Mouse (Mus musculus) skeletal muscle tissue, adult 2 months (tissue): ENCODE results near the gene Irf2bp1.

Source experiments
- DNase-seq: peaks from one replicate; pipeline ENCODE4 v3.0.0-alpha.2; 2012; ENCODE audit warnings: low read depth, low spot score

Gene Irf2bp1

DNA sequence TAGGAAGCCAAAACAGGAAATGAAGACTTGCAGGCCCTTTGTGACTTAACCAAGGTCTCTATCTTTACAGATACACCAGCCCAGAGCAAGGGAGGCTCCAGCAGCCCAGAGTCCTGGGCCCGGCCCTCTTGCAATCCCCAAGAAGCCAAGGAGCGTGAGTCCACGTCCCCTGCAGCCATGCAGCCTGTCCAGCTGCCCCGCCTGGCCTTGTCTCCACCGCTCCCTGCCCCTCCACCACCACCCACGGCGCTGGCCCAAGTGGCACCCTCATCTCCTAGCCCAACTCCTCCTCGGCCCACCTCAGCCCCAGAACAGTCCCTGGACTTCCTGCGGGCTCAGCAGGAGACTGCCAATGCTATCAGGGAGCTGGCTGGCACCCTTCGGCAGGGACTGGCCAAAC is 3.4 kb upstream of the Irf2bp1 start:
- no peak for DNase-seq

DNA sequence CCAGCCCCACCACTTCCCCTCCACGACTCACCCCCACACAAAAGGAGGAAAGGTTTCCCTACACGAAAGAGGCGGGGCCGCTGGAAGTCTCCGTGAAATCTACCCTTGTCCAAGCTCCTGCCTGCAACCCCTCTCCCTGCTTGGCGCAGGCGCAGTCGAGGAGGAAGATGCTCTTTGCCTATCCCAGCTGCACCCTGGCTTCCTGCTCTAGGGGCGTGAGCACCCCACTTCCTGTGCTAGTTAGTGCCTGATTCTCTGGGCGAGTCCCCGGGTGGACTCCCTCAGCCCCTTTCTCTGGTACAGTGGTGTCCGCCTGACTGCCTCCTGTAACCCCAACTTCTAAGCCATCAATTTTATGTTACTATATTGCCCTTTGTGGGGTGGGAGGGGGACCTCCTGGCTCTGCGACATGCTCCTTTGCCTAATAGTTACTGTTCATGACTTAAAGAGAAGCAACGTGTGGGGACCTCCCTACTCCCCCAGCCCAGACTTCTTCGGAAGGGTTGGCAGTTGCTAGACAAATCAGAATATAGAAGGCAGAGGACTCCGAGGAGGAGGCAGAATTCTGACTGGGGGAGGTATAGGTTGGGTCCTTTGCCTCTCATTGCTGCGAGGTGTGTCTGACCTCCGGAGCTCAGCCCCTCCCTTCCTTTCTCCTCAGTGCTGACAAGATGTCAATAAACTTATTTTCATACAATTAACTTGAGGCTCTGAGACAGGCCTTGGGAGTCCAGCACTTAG is 2.6 kb upstream of the Irf2bp1 start:
- DNase-seq = no peak

DNA sequence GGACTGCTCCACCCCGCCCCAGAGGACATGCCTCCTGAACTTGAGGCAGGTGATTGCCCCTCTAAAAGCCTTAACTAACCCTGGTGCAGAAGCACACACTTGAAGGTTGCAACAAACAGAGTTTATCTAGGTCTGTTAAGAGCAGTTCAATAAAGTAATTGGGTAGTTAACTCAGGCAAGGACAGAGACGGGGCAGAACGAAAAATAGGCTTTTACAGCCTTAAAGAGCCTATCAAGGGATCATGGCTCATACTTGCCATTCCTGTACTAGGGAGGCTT is 2.1 kb upstream of the Irf2bp1 start:
- DNase-seq = no peak

DNA sequence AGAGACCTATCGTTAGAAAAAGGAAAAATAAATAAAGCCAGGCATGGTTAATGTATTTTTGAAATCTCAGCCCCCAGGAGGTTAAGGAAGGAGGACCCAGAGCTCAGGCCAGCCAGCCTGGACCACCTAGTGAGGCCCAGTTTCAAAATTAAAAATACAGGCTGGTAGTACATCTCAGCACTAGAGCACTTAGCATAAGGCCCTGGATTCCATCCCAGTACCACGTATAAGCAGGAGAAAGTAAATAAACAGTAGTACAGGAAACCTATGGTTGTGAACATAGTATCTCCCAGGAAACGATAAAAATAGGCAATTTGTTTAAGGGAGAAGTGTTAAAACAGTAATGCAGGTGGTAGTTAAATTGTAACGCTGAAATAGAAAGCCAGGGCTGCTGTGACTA is 1.7 kb upstream of the Irf2bp1 start:
- no peak for DNase-seq

DNA sequence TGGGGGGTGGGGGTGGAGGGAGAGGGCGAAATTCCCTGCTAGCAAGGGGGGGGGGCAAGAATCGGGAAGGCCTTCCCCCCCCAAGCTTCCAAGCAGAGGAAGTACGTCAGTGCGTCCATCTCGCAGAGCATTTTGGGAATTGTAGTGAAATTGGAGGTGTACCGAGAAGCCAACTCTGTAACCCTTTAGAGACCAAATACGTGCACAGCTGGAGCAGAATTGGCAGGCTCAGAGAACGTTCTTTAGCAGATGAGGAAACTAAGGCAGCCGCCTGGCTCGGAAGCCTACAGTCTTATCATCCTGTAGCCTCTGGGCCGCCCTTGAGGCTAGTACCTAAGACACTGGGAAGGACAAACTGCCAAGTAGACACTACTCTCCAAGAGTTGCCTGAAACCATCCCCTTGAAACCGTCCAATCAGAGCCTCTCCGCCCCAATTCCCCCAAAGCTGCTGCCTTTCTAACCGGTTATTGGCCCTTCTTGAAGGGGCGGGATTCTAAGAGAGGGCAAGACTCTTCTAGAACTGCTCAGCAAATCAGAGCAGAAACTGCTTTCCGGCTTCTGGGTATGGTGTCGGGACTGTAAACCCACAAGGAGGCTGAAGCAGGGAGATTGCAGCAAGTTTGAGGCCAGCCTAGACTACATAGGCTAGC is 871 bp upstream of the Irf2bp1 start:
- peak; percentile 82 for DNase-seq

DNA sequence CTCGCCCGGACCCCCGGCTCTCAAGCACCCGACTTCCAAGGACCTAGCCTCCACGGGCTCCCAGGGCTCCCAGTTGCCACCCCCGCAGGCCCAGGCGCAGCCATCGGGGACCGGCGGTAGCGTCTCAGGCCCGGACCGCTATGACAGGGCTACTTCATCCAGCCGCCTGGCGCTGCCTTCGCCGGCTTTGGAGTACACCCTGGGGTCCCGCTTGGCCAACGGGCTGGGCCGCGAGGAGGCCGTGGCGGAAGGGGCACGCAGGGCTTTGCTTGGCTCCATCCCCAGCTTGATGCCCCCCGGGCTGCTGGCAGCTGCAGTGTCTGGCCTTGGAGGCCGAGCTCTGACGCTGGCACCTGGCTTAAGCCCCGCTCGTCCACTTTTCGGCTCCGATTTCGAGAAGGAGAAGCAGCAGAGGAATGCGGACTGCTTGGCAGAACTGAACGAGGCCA is 811 bp downstream of the Irf2bp1 start:
- no peak for DNase-seq

DNA sequence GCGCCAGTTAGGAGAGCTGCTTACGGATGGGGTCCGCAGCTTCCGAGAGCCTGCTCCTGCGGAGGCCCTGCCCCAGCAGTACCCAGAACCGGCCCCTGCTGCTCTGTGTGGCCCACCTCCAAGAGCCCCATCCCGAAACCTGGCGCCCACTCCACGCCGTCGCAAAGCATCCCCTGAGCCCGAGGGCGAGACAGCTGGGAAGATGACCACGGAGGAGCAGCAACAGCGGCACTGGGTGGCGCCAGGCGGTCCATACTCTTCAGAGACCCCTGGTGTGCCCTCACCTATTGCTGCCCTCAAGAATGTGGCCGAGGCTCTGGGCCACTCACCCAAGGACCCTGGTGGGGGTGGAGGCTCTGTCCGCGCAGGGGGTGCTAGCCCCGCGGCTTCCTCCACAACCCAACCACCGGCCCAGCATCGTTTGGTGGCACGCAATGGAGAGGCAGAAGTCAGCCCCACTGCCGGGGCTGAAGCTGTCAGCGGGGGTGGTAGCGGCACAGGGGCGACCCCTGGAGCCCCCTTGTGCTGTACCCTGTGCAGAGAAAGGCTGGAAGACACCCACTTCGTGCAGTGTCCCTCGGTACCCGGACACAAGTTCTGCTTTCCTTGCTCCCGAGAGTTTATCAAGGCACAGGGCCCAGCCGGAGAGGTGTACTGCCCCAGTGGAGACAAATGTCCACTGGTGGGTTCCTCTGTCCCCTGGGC is 1.7 kb downstream of the Irf2bp1 start:
- no peak for DNase-seq

DNA sequence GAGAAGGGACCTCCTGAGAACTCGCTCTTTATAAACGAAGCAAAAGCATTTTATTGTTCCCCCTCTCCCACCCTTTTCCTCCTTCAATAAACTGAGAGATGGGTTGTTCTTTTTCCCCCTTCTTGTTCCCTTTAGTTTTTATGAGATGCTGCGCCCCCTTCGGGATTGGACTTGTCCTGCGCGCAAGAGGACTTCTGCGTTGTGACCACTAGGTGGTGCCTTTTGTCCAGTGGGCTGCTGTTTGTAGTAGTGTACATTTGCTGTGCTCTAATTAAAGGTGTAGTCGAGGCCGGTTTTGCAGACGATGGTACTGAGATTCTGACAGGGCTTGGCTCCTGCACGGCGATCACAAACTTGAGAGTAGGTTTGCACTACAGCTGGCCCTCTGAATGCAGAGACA is 2.6 kb downstream of the Irf2bp1 start:
- DNase-seq = peak; percentile 76

DNA sequence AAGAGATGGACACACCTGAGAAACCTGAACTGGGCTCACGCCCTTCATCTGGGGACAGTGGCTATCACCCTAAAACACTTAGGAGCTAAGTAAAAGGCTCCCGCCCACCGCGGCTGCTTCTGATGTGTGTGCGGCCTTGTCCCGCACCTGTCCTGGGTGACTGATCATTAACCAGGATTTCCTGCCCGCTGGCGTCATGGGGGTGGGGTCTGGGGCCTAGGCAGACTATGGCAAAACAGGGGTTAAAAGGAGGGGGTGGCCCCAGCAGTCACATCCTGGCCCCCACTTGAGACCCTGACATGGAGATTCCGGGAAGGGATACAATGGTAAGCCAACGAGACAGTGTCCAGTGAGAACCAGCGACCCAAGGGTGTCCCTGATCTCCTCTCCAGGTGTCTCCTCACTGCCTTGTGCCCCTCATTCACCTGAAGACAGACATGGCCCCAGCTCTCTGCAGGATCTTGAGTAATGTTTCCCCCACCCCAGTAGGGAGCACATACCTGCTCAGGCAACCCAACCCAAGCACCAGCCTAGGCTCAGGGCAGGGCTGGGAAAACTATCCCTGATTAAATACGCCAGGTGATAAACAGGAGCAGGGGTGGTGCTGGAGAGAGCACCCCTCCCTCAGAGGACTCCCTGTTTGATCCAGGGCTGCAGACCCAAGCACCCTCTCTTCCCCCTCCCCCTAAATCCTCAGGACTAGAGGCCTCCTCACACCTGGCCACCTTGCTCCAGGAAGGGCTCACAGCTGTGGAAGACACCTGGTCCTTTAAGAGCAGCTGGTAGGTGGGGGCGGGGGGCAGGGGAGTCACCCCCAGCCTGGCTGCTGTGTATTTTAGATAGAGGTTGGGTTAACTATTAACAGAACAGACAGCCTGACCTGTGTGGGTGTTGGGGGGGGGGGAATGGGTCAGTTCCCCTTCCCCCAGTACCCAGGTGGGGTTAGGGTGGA is 3.5 kb downstream of the Irf2bp1 start:
- DNase-seq = no peak

DNA sequence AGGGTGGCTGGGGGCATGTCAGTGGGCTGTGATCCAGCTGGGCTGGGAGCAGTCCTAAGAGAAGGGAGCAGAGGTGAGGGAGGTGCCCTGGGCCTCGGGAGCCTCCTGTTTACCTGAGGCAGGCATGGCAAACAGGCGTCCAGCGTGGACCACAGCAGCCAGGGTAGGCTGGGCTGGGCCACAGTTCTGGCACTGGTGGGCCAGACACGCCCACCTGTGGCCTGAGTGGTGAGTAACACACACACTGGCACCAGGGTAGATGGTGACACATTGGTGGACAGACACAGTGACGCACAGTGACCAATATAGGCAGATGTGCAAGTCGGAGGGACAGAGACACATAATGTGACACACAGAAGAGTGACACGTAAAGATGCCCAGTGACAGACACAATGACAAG is 6.7 kb downstream of the Irf2bp1 start:
- DNase-seq = no peak

DNA sequence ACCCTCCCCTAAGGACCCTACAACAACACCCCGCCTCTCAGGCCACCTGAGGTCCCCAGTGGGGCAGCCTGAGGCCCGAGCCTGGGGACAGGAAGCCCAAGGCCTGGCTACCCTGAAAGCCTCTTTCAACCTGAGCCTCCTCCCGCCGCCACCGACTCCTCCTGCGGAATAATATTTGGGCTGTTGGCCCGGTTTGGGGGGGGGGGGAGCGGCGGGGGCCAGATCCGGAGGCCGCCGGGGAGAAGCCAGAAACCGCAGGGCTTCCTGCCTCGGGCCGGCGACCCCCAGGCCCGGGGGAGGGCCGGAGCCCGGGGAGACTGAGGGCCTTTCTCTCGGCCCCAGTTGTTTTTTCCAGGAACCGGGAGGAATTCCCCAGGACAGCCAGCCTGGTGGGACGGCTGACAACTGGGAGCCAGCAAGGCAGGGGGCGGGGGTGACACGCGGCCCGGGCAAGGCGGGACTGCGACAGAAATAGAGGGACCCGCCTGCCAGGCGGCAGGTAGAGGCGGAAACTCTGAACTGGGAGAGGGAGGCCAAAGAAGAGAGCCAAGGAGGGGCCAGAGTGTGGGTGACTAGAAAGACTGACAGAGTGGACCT is 8.3 kb downstream of the Irf2bp1 start:
- no peak for DNase-seq

DNA sequence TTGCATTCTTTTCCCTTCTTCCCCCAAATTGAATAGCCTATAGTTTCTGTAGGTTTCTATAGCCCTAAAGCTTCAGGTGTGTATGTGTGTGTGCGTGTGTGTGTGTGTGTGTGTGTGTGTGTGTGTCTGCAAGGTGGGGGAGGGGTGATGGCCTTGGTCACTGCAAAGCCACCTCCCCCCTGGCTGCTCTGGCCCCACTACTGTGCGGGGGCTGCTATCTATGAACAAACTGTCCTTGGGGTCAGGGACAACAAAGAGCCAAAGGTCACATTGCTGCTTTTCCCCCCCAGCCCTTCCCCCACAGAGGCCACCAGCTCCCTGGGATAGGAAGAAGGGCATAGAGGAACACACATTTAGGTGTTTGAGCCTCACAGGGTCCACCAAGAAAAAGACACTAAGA is 9.0 kb downstream of the Irf2bp1 start:
- DNase-seq = no peak

DNA sequence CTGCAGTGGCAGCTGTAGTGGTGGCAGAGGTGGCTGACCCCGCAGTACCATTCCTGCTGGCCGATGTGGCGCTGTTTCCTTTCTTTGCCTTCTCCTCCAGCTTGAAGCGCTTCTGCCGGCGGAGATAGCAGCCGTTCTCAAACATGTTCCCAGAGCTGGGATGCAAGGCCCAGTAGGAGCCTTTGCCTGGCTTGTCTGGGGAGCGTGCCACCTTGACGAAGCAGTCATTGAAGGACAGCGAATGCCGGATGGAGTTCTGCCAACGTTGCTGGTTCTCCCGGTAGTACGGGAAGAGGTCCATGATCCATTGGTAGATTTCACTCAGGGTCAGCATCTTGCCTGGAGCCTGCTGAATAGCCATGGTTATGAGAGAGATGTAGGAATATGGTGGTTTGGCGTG is 10.6 kb downstream of the Irf2bp1 start:
- no peak for DNase-seq

DNA sequence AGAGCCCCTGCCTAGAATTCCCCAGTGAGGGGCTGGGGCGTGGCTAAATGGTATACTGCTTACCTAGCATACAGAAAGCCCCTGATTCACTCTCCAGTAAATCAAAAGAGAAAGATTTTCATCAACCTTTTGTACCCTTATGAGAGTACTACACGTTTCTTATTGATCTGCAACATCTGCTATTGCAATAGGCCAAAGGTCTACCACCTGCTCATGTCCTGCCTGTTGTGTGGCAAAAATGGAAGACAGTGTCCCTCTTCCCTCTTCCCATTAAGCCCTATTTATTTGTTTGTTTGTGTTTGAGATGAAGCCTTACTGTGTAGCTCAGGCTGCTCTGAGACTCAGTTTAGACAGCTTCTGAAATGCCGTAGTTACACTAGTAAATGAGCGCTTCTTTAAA is 12.2 kb downstream of the Irf2bp1 start:
- no peak for DNase-seq

DNA sequence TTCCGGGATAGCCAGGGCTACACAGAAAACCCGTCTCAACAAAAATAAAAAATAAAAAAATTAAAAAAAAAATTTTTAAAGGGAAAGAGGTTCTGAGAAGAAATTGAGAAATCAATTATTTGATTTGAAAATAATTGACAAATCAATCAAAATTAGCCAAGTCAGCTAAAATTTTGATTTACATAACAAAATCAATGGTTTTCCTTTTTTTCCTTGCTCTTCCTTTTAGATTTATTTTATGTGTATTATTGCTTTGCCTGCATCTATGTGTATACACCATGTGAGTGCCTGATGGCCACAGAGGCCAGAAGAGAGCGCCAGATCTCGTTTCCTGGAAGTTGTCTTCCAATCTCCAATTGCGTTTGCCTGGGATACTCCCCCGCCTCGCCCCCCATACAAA is 14.1 kb downstream of the Irf2bp1 start:
- no peak for DNase-seq

DNA sequence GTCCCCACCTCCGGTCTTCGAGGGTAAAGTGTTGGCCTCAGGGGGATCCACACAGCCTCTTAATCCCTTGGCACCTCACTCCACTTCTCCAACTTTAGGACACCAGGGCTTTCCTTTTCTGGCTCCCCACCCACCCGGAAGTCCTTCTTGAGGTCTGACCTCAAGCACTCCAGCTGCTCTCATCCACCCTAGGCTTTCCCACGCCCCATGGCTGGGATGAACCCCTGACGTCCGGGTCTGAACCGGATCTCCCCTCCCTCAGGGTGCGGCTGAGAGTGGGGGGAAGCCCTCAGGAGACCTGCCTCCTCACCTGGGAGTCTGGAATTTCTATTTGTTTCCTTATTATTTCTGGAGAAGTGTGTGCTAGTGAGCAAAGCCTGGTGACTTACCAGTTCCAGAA is 17.2 kb downstream of the Irf2bp1 start:
- no peak for DNase-seq

DNA sequence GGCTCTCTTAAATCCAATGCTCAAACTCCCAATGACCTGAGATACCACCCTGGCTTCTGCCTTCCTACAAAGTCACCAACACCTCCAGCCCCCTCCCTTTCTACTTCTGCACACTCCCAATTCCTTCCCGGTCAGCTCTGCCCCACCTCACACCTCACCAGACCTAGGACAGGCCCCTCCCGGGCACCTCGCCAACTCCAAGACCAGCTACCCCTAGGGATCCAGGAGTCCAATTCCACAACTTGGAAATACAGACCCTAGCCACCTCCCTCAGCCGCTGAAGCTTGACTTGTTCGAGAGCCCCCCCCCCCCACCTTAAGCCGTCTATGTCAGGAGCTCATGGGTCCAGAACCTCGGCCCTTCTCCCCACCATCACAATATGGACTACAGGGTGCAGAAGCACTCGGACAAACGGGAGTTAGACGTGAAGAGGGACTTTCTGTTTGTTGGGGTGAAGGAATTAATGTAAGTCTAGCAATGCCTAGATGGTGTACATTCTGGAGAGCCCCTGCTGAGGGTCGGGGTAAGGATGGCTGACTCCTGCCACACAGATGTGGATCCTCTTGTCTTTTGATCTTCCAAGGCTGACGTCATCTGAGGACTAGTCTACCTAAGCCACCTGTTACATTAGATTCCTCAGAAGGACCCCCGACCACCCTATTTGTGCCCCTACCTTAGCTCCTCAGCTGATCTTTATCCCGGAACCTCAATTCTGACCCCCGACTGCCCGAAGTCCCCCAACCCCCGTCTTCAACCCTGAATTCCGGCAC is 18.5 kb downstream of the Irf2bp1 start:
- no peak for DNase-seq

DNA sequence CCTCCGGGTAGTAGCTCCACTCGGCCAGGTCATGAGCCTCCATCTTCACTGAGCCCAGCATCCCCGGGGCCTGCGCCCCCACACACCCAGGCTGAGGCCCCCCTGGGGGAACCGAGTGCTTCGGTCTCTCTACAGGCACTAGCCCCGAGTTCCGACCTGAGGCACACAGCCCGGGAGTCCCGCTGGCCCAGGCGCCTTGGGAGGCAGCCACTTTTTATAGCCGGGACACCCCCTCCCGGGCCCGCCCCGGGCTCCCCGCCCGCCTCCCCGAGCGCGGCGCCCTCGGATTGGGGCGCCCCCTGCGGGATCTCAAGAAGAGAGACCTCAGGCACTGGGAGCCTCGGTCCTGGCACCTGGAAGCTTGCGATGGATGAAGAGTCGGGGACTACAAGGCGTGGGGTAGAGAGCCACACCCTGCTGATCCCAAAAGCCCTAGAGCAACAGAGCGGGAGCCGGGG is 19.5 kb downstream of the Irf2bp1 start, which contains the start of gene Foxa3:
Gene Foxa3, minus strand, starts transcription at position 182 of the 458 bp plus-strand sequence.
- no peak for DNase-seq

DNA sequence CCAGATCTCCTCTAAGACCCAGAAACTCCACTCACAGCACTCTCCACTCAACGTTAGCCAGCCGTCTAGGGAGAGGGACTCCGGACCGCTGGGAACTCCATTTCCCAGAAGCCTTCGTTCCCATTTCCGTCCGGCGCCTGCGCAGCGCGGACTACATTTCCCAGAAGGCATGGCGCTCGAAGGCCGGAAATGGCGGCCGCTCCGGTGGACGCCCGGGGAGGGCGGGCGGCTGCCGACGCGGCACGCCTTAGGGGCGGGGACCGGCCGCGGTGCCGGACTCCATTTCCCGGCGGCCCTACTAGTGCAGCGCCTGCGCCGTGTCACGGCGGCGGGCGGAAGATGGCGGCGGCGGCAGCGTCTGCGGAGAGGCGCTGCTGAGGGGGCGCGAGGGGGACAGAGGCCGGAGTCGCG is 20.3 kb downstream of the Irf2bp1 start, which contains the start of gene Sympk:
Gene Sympk, plus strand, starts transcription at position 282 of the 411 bp plus-strand sequence.
- DNase-seq = peak; percentile 93

DNA sequence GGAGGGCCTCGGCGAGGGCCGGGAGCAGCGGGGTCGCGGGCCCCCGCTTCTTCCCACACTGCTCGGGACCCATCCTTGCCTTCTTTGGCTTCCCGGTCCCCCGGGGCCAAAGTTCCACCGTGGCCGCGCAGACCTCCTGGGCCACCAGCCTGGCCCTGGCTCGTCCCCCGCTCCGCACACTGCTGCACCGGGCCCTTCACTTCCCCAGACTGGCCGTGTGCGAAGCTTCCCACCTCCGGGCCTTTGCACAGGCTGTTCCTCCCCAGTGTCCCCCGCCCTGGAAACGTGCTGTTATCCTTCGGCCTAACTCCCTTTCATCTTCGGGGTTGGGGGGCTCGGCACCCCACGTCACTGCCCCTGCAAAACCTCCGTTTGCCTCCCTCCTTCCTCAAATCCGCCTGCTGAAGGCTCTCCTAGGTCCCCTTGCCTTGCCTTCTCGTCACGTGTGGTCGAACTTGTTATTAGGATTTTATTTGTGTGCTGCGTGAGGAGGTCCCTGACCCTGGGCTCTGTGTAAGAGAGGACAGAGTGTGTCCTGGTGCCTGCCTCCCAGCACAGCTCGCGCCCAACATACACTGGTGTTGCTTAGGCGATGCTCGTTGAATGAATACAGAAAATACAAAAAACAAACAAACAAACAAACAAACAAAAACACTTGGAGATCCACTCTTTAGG is 20.9 kb downstream of the Irf2bp1 start:
- DNase-seq = no peak
